Mouse (Mus musculus): ENCODE measurements around the gene Ube2i. TPM values are rescaled to one million over a fixed set of nuclear protein-coding genes. Genes with fewer than 3 reads are reported as not detected.

Ube2i gene
- polyA plus RNA-seq, 1 experiment from 2014 or later = 621 TPM

GRCm38 (mm10) chr17:25218967-25219366, 55.5 kb downstream of the Ube2i start:
- ATAC-seq (replicated peaks; ENCODE audit: low FRiP score) (no peak), DNase-seq (ENCODE audit: low spot score) (no peak)
- H3K27me3 ChIP-seq (replicated peaks; ENCODE audit: control insufficient read depth, insufficient read depth, low read length) = no peaks in the 10 kb centered on the region
- 85% methylated on average over 9 of the region's 9 CpGs for WGBS
- H3K9me3 ChIP-seq (ENCODE audit: control insufficient read depth, low read length) = no peaks in the 10 kb centered on the region
- no peak overlapping the region for H3K27ac ChIP-seq (ENCODE audit: low read depth, low read length)
- H3K9ac ChIP-seq (ENCODE audit: low read depth, low read length) = no peak overlapping the region
- no peak overlapping the region for H3K4me2 ChIP-seq
- H3K36me3 ChIP-seq (ENCODE audit: control insufficient read depth, insufficient read depth, low read length) = peaks cover 8% of the 10 kb centered on the region; the same call in 1 of the 2 replicates
- peaks cover 23% of the 10 kb centered on the region for H3K4me1 ChIP-seq (replicated peaks; ENCODE audit: control insufficient read depth, insufficient read depth, low read length)
- H3K4me3 ChIP-seq (ENCODE audit: low read depth, low read length) = no peak overlapping the region

DNA sequence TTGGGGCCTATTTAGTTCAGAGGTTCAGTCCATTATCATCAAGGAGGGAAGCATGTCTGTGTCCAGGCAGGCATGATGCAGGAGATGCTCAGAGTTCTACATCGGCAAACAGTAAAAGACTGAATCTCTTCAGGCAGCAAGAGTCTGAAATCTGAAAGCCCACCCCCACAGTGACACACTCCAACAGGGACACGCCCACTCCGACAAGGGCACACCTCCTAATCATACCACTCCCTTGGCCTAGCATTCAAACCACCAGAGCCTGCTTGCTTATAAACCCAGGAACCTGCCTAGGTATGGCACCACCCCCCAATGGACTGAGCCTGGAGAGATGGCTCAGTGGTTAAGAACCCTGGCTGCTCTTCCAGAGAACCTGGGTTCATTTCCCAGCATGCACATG, 59.0 kb downstream of the Ube2i start:
- Histone ChIP-seq H3K27me3 (replicated peaks; ENCODE audit: control insufficient read depth, insufficient read depth, low read length) (no peaks in the 10 kb centered on the region), H3K27ac (ENCODE audit: low read depth, low read length) (no peak overlapping the region), H3K9ac (ENCODE audit: low read depth, low read length) (no peak overlapping the region), H3K9me3 (ENCODE audit: control insufficient read depth, low read length) (no peaks in the 10 kb centered on the region), H3K36me3 (ENCODE audit: control insufficient read depth, insufficient read depth, low read length) (peaks cover 26% of the 10 kb centered on the region; the same call in 1 of the 2 replicates), H3K4me1 (replicated peaks; ENCODE audit: control insufficient read depth, insufficient read depth, low read length) (peaks cover under 1% of the 10 kb centered on the region; the same call in 1 of the 2 replicates), H3K4me3 (ENCODE audit: low read depth, low read length) (no peak overlapping the region), H3K4me2 (no peak overlapping the region)
- DNase-seq (ENCODE audit: low spot score) (no peak), ATAC-seq (replicated peaks; ENCODE audit: low FRiP score) (no peak)
- 85% methylated on average over 3 of the region's 3 CpGs for WGBS

Small RNA genes within 50 kb of the gene (microRNA-seq; reads per million reads assigned to microRNA genes)
- gene Mir3547 (ENCODE audit: borderline number of aligned reads) = 2.5 reads per million

Other genes starting within 250 kb of the Ube2i start
- gene Tmem204, start 191.0 kb downstream of the Ube2i start, polyA plus RNA-seq (2014; fragmentation: Nextera tagmentation; extraction: Ambion mirVana) = 8.5 and 10.1 TPM in 2 replicates
- 46.2 and 49.6 TPM in 2 replicates for gene Telo2, start 158.7 kb downstream of the Ube2i start, polyA plus RNA-seq (2014; fragmentation: Nextera tagmentation; extraction: Ambion mirVana)
- gene Ptx4, start 153.9 kb downstream of the Ube2i start, polyA plus RNA-seq (2014; fragmentation: Nextera tagmentation; extraction: Ambion mirVana) = not detected in 2 replicates
- gene Clcn7, start 141.2 kb downstream of the Ube2i start, polyA plus RNA-seq (2014; fragmentation: Nextera tagmentation; extraction: Ambion mirVana) = 18.7 and 19.7 TPM in 2 replicates
- 0.11 and 0.14 TPM in 2 replicates for gene Ccdc154, start 112.2 kb downstream of the Ube2i start, polyA plus RNA-seq (2014; fragmentation: Nextera tagmentation; extraction: Ambion mirVana)
- gene Gm38655, start 99.2 kb downstream of the Ube2i start, polyA plus RNA-seq (2014; fragmentation: Nextera tagmentation; extraction: Ambion mirVana) = not detected in 2 replicates
- 42.5 and 47.8 TPM in 2 replicates for gene BC003965, start 90.1 kb downstream of the Ube2i start, polyA plus RNA-seq (2014; fragmentation: Nextera tagmentation; extraction: Ambion mirVana)
- gene Unkl, start 86.2 kb downstream of the Ube2i start, polyA plus RNA-seq (2014; fragmentation: Nextera tagmentation; extraction: Ambion mirVana) = 11.5 and 11.7 TPM in 2 replicates
- gene Gnptg, start 34.5 kb downstream of the Ube2i start, polyA plus RNA-seq (2014; fragmentation: Nextera tagmentation; extraction: Ambion mirVana) = 29.0 and 30.8 TPM in 2 replicates
- 49.3 and 51.1 TPM in 2 replicates for gene Tsr3, start 34.5 kb downstream of the Ube2i start, polyA plus RNA-seq (2014; fragmentation: Nextera tagmentation; extraction: Ambion mirVana)
- gene Baiap3, start 18.3 kb downstream of the Ube2i start, polyA plus RNA-seq (2014; fragmentation: Nextera tagmentation; extraction: Ambion mirVana) = 0.60 and 0.83 TPM in 2 replicates
- gene Prss34, start 23.8 kb upstream of the Ube2i start, polyA plus RNA-seq (2014; fragmentation: Nextera tagmentation; extraction: Ambion mirVana) = not detected in 2 replicates
- not detected in 2 replicates for gene Prss28, start 34.0 kb upstream of the Ube2i start, polyA plus RNA-seq (2014; fragmentation: Nextera tagmentation; extraction: Ambion mirVana)
- not detected in 2 replicates for gene Prss29, start 44.0 kb upstream of the Ube2i start, polyA plus RNA-seq (2014; fragmentation: Nextera tagmentation; extraction: Ambion mirVana)
- not detected in 2 replicates for gene Tpsab1, start 70.9 kb upstream of the Ube2i start, polyA plus RNA-seq (2014; fragmentation: Nextera tagmentation; extraction: Ambion mirVana)
- 0.22 and 0.25 TPM in 2 replicates for gene Tpsb2, start 91.7 kb upstream of the Ube2i start, polyA plus RNA-seq (2014; fragmentation: Nextera tagmentation; extraction: Ambion mirVana)
- 0.81 and 1.1 TPM in 2 replicates for gene Tpsg1, start 94.7 kb upstream of the Ube2i start, polyA plus RNA-seq (2014; fragmentation: Nextera tagmentation; extraction: Ambion mirVana)
- gene Cacna1h, start 159.2 kb upstream of the Ube2i start, polyA plus RNA-seq (2014; fragmentation: Nextera tagmentation; extraction: Ambion mirVana) = 2.6 and 3.2 TPM in 2 replicates
- not detected in 2 replicates for gene Tekt4, start 180.0 kb upstream of the Ube2i start, polyA plus RNA-seq (2014; fragmentation: Nextera tagmentation; extraction: Ambion mirVana)
- not detected in 2 replicates for gene Sstr5, start 222.7 kb upstream of the Ube2i start, polyA plus RNA-seq (2014; fragmentation: Nextera tagmentation; extraction: Ambion mirVana)